ENCODE assay signal across 28 mouse cellular contexts in the genomic region with DNA sequence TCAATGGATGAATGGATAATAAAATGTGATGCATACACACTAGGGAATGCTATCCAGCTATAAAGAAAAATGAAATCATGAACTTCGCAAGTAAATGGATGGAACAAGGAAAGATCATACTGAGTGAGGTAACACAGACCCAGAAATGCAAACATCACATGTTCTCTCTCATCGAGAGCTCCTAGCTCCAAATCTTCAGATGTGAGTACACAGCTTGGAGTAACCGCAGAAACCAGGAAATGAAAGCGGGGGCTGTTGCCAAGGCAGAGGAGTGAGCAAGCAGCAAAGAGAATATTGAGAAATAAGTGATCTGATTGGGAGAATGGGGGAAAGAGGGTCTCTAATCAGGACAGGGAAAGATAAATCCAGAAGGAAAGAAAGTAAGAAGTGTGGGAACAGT. TPM values are rescaled to one million over a fixed set of nuclear protein-coding genes. Genes with fewer than 3 reads are reported as not detected.
DNase-seq lines count a peak whose midpoint lies in the region; ATAC-seq and TF ChIP-seq lines count a peak whose summit lies in the region.
"Had no signal": no experiment of that assay in that cellular context is flagged by ENCODE, and none has a peak within 500 bp of the region (broad histone marks: within the 10 kb centered on the region; RNA-seq: fewer than 3 reads in every experiment).

No protein-coding gene starts in this region.

- intact Hi-C loops in left cerebral cortex, postnatal 25 days (cut with DNase I), result no loop called here

- TF ChIP-seq CTCF in lung, postnatal 0 days (IDR thresholded peaks at IDR 0.05), result no peak

- no peak overlapping the region for H3K4me2 ChIP-seq in lung, postnatal 0 days (replicated peaks; ENCODE audit: low read depth, low read length)
- H3K4me2 ChIP-seq: embryonic facial prominence, embryonic 15.5 days; forebrain, embryonic 15.5 days; heart, embryonic 12.5 days; liver, embryonic 15.5 days; midbrain, embryonic 13.5 days; neural tube, embryonic 12.5 days had no signal

- peak; percentile 88 for ATAC-seq in lung, postnatal 0 days
- peak; percentile 96 for ATAC-seq in megakaryocyte, adult 5-6 weeks (ENCODE audit: poor library complexity, severe bottlenecking)
- ATAC-seq: forebrain, embryonic 15.5 days; hindbrain, postnatal 0 days; intestine, postnatal 0 days; midbrain, embryonic 13.5 days had no signal

- no peak overlapping the region for H3K4me3 ChIP-seq in heart, embryonic 10.5 days
- H3K4me3 ChIP-seq in lung, postnatal 0 days (ENCODE audit: low read depth, low read length), result no peak overlapping the region
- H3K4me3 ChIP-seq: embryonic facial prominence, embryonic 15.5 days; forebrain, embryonic 15.5 days; heart, embryonic 12.5 days; limb, embryonic 10.5 days; liver, embryonic 15.5 days; megakaryocyte, embryonic 14.5 days; midbrain, embryonic 13.5 days; neural tube, embryonic 12.5 days had no signal

- no peaks in the 10 kb centered on the region for H3K9me3 ChIP-seq in heart, embryonic 10.5 days
- no peaks in the 10 kb centered on the region for H3K9me3 ChIP-seq in lung, postnatal 0 days (ENCODE audit: low read length)
- H3K9me3 ChIP-seq: embryonic facial prominence, embryonic 15.5 days; forebrain, embryonic 15.5 days; G1E; heart, embryonic 12.5 days; limb, embryonic 10.5 days; liver, embryonic 15.5 days; megakaryocyte, embryonic 14.5 days; midbrain, embryonic 13.5 days; neural tube, embryonic 12.5 days had no signal

- H3K4me1 ChIP-seq in heart, embryonic 10.5 days, result peaks cover 11% of the 10 kb centered on the region; the same call in 1 of the 2 replicates
- peaks cover 5% of the 10 kb centered on the region; the same call in 1 of the 2 replicates for H3K4me1 ChIP-seq in lung, postnatal 0 days (ENCODE audit: insufficient read depth, low read depth, low read length)
- H3K4me1 ChIP-seq: embryonic facial prominence, embryonic 15.5 days; forebrain, embryonic 15.5 days; limb, embryonic 10.5 days; liver, embryonic 15.5 days; midbrain, embryonic 13.5 days; neural tube, embryonic 12.5 days had no signal

- no peaks in the 10 kb centered on the region for H3K27me3 ChIP-seq in heart, embryonic 10.5 days (ENCODE audit: insufficient read depth, poor library complexity, severe bottlenecking)
- H3K27me3 ChIP-seq in lung, postnatal 0 days (replicated peaks; ENCODE audit: insufficient read depth, low read length), result no peaks in the 10 kb centered on the region
- H3K27me3 ChIP-seq: embryonic facial prominence, embryonic 15.5 days; forebrain, embryonic 15.5 days; heart, embryonic 12.5 days; liver, embryonic 15.5 days; megakaryocyte, embryonic 14.5 days; midbrain, embryonic 13.5 days; neural tube, embryonic 12.5 days had no signal

- 76% methylated on average over 4 of the region's 4 CpGs for WGBS in heart, embryonic 10.5 days
- WGBS in lung, postnatal 0 days, result 36% methylated on average over 4 of the region's 4 CpGs

- TF ChIP-seq EP300 in lung, postnatal 0 days (IDR thresholded peaks at IDR 0.05), result peak; percentile 56

- no peaks in the 10 kb centered on the region for H3K36me3 ChIP-seq in heart, embryonic 10.5 days
- H3K36me3 ChIP-seq in lung, postnatal 0 days (ENCODE audit: insufficient read depth, low read length), result no peaks in the 10 kb centered on the region
- H3K36me3 ChIP-seq: embryonic facial prominence, embryonic 15.5 days; forebrain, embryonic 15.5 days; G1E; heart, embryonic 12.5 days; limb, embryonic 10.5 days; liver, embryonic 15.5 days; midbrain, embryonic 13.5 days; neural tube, embryonic 12.5 days had no signal

- H3K9ac ChIP-seq in lung, postnatal 0 days (replicated peaks; ENCODE audit: low read depth), result no peak overlapping the region
- H3K9ac ChIP-seq: embryonic facial prominence, embryonic 15.5 days; forebrain, embryonic 15.5 days; heart, embryonic 12.5 days; liver, embryonic 15.5 days; midbrain, embryonic 13.5 days; neural tube, embryonic 12.5 days had no signal

- H3K27ac ChIP-seq in heart, embryonic 10.5 days, result no peak overlapping the region
- no peak overlapping the region for H3K27ac ChIP-seq in lung, postnatal 0 days (ENCODE audit: low read length)
- H3K27ac ChIP-seq: embryonic facial prominence, embryonic 15.5 days; forebrain, embryonic 15.5 days; hindbrain, postnatal 0 days; limb, embryonic 10.5 days; liver, embryonic 15.5 days; midbrain, embryonic 13.5 days; neural tube, embryonic 12.5 days had no signal

- peak; percentile 21 for DNase-seq in heart, adult 8-10 months (ENCODE audit: low spot score)
- DNase-seq in heart, embryonic 10.5 days (ENCODE audit: low spot score), result no peak
- DNase-seq in NIH3T3 (ENCODE audit: low read depth), result peak; percentile 44
- DNase-seq in lung, postnatal 0 days (ENCODE audit: low spot score), result peak; percentile 71
- no peak for DNase-seq in left cerebral cortex, postnatal 25 days (ENCODE audit: low spot score in 2 of 2)
- no peak for DNase-seq in urinary bladder, adult 18-20 months (ENCODE audit: low spot score in 2 of 2)
- DNase-seq in layer of hippocampus, adult 11-12 months (ENCODE audit: low spot score), result no peak
- DNase-seq: adrenal gland, adult 2 months; cerebellum, adult 8-10 months; heart, postnatal 10 days; kidney, postnatal 36 days; liver; retina, postnatal 1 day; right cerebral cortex, postnatal 25 days; spleen, adult 18-20 months; thymus, postnatal 25 days had no signal

RNA-seq across cellular contexts. Expression of gene Tsc22d2, which starts 52.0 kb away (rescaled TPM):
- total RNA-seq in heart, adult 8-10 months (2022), result 10 to 100 TPM; 18.5 to 26.6 (median 22.1) TPM
- 12.2 and 13.3 TPM in 2 replicates for polyA plus RNA-seq in heart, embryonic 10.5 days (2016; fragmentation: Nextera tagmentation; extraction: Ambion mirVana)
- 8.9 and 10.5 TPM in 2 replicates for polyA plus RNA-seq in lung, postnatal 0 days (2015; fragmentation: Nextera tagmentation; extraction: Ambion mirVana)
- total RNA-seq in megakaryocyte, adult 5-6 weeks (2015), result 24.6 and 27.2 TPM in 2 replicates
- 13.9 and 15.7 TPM in 2 replicates for total RNA-seq in megakaryocyte, adult 5-6 weeks (2017)
- 10 to 100 TPM; 34.7 to 35.2 TPM for total RNA-seq in left cerebral cortex, postnatal 25 days (2021)

Comparison
In these comparisons a context has a peak if more than half of its experiments do, and no peak if none do; other contexts are left out.
1. DNase-seq: peak in heart, adult 8-10 months (single experiment), NIH3T3 (single experiment) and lung, postnatal 0 days (single experiment); none in heart, embryonic 10.5 days (single experiment), left cerebral cortex, postnatal 25 days (0 of 2), urinary bladder, adult 18-20 months (0 of 2) and layer of hippocampus, adult 11-12 months (single experiment).